Mouse (Mus musculus) stomach, embryonic 14.5 days (tissue): ENCODE measurements around the gene Tmem239. TPM values are rescaled to one million over a fixed set of nuclear protein-coding genes. Genes with fewer than 3 reads are reported as not detected.

Experiments
- ATAC-seq: fragments of 200-750 bp; cut with Nextera tagmentation; 2 replicates; pipeline ENCODE4 v1.8.0; 2017; ENCODE audit warnings: low read depth, moderate TSS enrichment; ENCODE audit not compliant: insufficient number of reproducible peaks, insufficient read depth, low FRiP score
- H3K27ac ChIP-seq: fragments of 300-500 bp; sonication (generic); 2 replicates; pipeline ENCODE4 v1.5.1; 2014; ENCODE audit warnings: mild to moderate bottlenecking, low read length, moderate library complexity, mixed read lengths
- H3K27me3 ChIP-seq: fragments of 300-500 bp; sonication (generic); 2 replicates; pipeline ENCODE4 v1.6.1; 2014; ENCODE audit warnings: low read length, control low read depth, mixed read lengths; ENCODE audit not compliant: control insufficient read depth, insufficient read depth
- H3K36me3 ChIP-seq: fragments of 300-500 bp; sonication (generic); 2 replicates; pipeline ENCODE4 v1.6.1; 2014; ENCODE audit warnings: mild to moderate bottlenecking, control low read depth, low read length, moderate library complexity, mixed read lengths; ENCODE audit not compliant: control insufficient read depth, insufficient read depth
- H3K4me1 ChIP-seq: fragments of 300-500 bp; sonication (generic); 2 replicates; pipeline ENCODE4 v1.6.1; 2014; ENCODE audit warnings: low read length, control low read depth, mixed read lengths; ENCODE audit not compliant: control insufficient read depth, insufficient read depth
- H3K4me2 ChIP-seq: fragments of 300-500 bp; sonication (generic); replicated peaks from 2 replicates; pipeline ENCODE4 v1.6.1; 2014; ENCODE audit warnings: low read depth, low read length, control low read depth
- H3K4me3 ChIP-seq: fragments of 300-500 bp; sonication (generic); 2 replicates; pipeline ENCODE4 v1.5.1; 2014; ENCODE audit warnings: low read depth, low read length, control low read depth
- H3K9ac ChIP-seq: fragments of 300-500 bp; sonication (generic); replicated peaks from 2 replicates; pipeline ENCODE4 v1.6.1; 2014; ENCODE audit warnings: low read depth, mild to moderate bottlenecking, control low read depth, low read length, moderate library complexity, mixed read lengths
- H3K9me3 ChIP-seq: fragments of 300-500 bp; sonication (generic); 2 replicates; pipeline ENCODE4 v1.6.1; 2016; ENCODE audit warnings: low read depth, low read length, control low read depth; ENCODE audit not compliant: control insufficient read depth
- WGBS: fragments of 180-500 bp; shearing (Covaris S2); extraction: QIAGEN DNeasy Blood & Tissue Kit; methylation state at CpG from one replicate; pipeline ENCODE4 v1.1.7; 2014; 5-methylcytosine and 5-hydroxymethylcytosine counted together
- polyA plus RNA-seq: library from polyadenylated mRNA; unstranded; fragments of >200 nt; fragmentation: Nextera tagmentation; extraction: Ambion mirVana; gene quantifications from 2 replicates; pipeline ENCODE4 v1.2.1, GENCODE M21; 2014

Tmem239 gene
- polyA plus RNA-seq, 1 experiment from 2014 or later, result not detected

- ATAC-seq, result no peak
- Histone ChIP-seq H3K4me3 (no peak overlapping the region), H3K9ac (no peak overlapping the region), H3K27ac (no peak overlapping the region), H3K4me2 (no peak overlapping the region), H3K4me1 (peaks cover 17% of the 10 kb centered on the region; the same call in 1 of the 2 replicates), H3K36me3 (peaks cover 10% of the 10 kb centered on the region), H3K27me3 (no peaks in the 10 kb centered on the region), H3K9me3 (no peaks in the 10 kb centered on the region)
- WGBS, result 94% methylated on average over 26 of the region's 26 CpGs
These were observed 15.7 kb downstream of the Tmem239 start for GRCm38 (mm10) chr2:130421781-130422620.

GRCm38 (mm10) chr2:130423397-130424125, 17.3 kb downstream of the Tmem239 start:
- Histone ChIP-seq H3K9ac (peak overlapping the region; percentile 67), H3K27me3 (no peaks in the 10 kb centered on the region), H3K4me2 (peak overlapping the region; percentile 89), H3K36me3 (peaks cover 10% of the 10 kb centered on the region), H3K4me3 (peak overlapping the region; percentile 67), H3K27ac (peak overlapping the region; percentile 82), H3K4me1 (peaks cover 17% of the 10 kb centered on the region; the same call in 1 of the 2 replicates), H3K9me3 (no peaks in the 10 kb centered on the region)
- ATAC-seq, result peak; percentile 56
- 14% methylated on average over 49 of the region's 49 CpGs for WGBS

GRCm38 (mm10) chr2:130424126-130424853, 18.0 kb downstream of the Tmem239 start, which contains the start of the genes Vps16 and Pced1a:
TSS of gene Vps16 (plus strand) at chr2:130424339.
TSS of gene Pced1a (minus strand) at chr2:130424701.
- Histone ChIP-seq H3K36me3 (peaks cover 4% of the 10 kb centered on the region), H3K4me3 (peak within 1 kb of the TSS; percentile 67), H3K27ac (peak within 1 kb of the TSS; percentile 82), H3K9me3 (no peaks in the 10 kb centered on the region), H3K4me1 (peaks cover 17% of the 10 kb centered on the region; the same call in 1 of the 2 replicates), H3K9ac (peak within 1 kb of the TSS; percentile 67), H3K4me2 (peak within 1 kb of the TSS; percentile 89), H3K27me3 (no peaks in the 10 kb centered on the region)
- ATAC-seq, result peak; percentile 90
- WGBS, result under 1% methylated on average over 58 of the region's 58 CpGs

GRCm38 (mm10) chr2:130425112-130425511, 18.8 kb downstream of the Tmem239 start:
- WGBS, result 39% methylated on average over 5 of the region's 5 CpGs
- H3K4me2 ChIP-seq, result peak overlapping the region; percentile 89
- H3K27ac ChIP-seq, result 0 out of 2 replicates have a peak overlapping the region, but pooled peaks have one; percentile 82
- H3K9me3 ChIP-seq, result no peaks in the 10 kb centered on the region
- peaks cover 3% of the 10 kb centered on the region; the same call in 1 of the 2 replicates for H3K36me3 ChIP-seq
- peak overlapping the region; percentile 67 for H3K4me3 ChIP-seq
- H3K4me1 ChIP-seq, result peaks cover 17% of the 10 kb centered on the region; the same call in 1 of the 2 replicates
- no peak for ATAC-seq
- H3K27me3 ChIP-seq, result no peaks in the 10 kb centered on the region
- H3K9ac ChIP-seq, result peak overlapping the region; percentile 67

GRCm38 (mm10) chr2:130429851-130430250, 23.6 kb downstream of the Tmem239 start:
- Histone ChIP-seq H3K36me3 (peaks cover 3% of the 10 kb centered on the region; the same call in 1 of the 2 replicates), H3K4me1 (peaks cover 10% of the 10 kb centered on the region; the same call in 1 of the 2 replicates), H3K4me2 (no peak overlapping the region), H3K27ac (peak overlapping the region; percentile 13; the same call in 1 of the 2 replicates), H3K9me3 (no peaks in the 10 kb centered on the region), H3K4me3 (no peak overlapping the region), H3K27me3 (no peaks in the 10 kb centered on the region), H3K9ac (no peak overlapping the region)
- no peak for ATAC-seq
- 56% methylated on average over 2 of the region's 2 CpGs for WGBS

- WGBS, result 67% methylated on average over 3 of the region's 3 CpGs
- Histone ChIP-seq H3K9ac (no peak overlapping the region), H3K9me3 (no peaks in the 10 kb centered on the region), H3K4me1 (0 out of 2 replicates have a peak, but pooled peaks cover 4% of the 10 kb centered on the region), H3K36me3 (peaks cover 3% of the 10 kb centered on the region; the same call in 1 of the 2 replicates), H3K4me3 (no peak overlapping the region), H3K27ac (no peak overlapping the region), H3K27me3 (no peaks in the 10 kb centered on the region), H3K4me2 (no peak overlapping the region)
- ATAC-seq, result no peak
These were observed 24.2 kb downstream of the Tmem239 start for GRCm38 (mm10) chr2:130430484-130430883.

GRCm38 (mm10) chr2:130432157-130432556, 25.9 kb downstream of the Tmem239 start:
- Histone ChIP-seq H3K4me1 (no peaks in the 10 kb centered on the region), H3K9me3 (no peaks in the 10 kb centered on the region), H3K36me3 (peaks cover 7% of the 10 kb centered on the region), H3K27me3 (no peaks in the 10 kb centered on the region), H3K9ac (no peak overlapping the region), H3K4me3 (no peak overlapping the region), H3K4me2 (no peak overlapping the region), H3K27ac (no peak overlapping the region)
- ATAC-seq, result no peak
- 82% methylated on average over 3 of the region's 3 CpGs for WGBS

- H3K27me3 ChIP-seq, result no peaks in the 10 kb centered on the region
- H3K9me3 ChIP-seq, result no peaks in the 10 kb centered on the region
- no peaks in the 10 kb centered on the region for H3K4me1 ChIP-seq
- no peak for ATAC-seq
- H3K9ac ChIP-seq, result no peak overlapping the region
- H3K4me3 ChIP-seq, result no peak overlapping the region
- no peak overlapping the region for H3K27ac ChIP-seq
- WGBS, result 24% methylated on average over 4 of the region's 4 CpGs
- H3K36me3 ChIP-seq, result peaks cover 7% of the 10 kb centered on the region
- no peak overlapping the region for H3K4me2 ChIP-seq
These were observed 26.9 kb downstream of the Tmem239 start for GRCm38 (mm10) chr2:130433152-130433551.
